Mouse (Mus musculus) inflammation-experienced regulatory T-cells, adult 6 months (primary cell): ENCODE data around the gene Mms19. TPM values are rescaled to one million over a fixed set of nuclear protein-coding genes. Genes with fewer than 3 reads are reported as not detected.

Experiments
- ATAC-seq: one replicate; pipeline ENCODE4 v1.8.0; 2017
- polyA plus RNA-seq, 3 experiments: library from polyadenylated mRNA; unstranded; fragments of 100-300 nt; shearing (Covaris generic); gene quantifications; one replicate each; pipeline ENCODE4 v1.2.1; 2017

Gene Mms19
- polyA plus RNA-seq, 3 experiments from 2014 or later = 58.6 to 97.5 (median 79.2) TPM

- no peak for ATAC-seq
Observed at GRCm38 (mm10) chr19:41898860-41899259, 82.1 kb downstream of the Mms19 start.

- peak; percentile 3 for ATAC-seq
Observed at GRCm38 (mm10) chr19:41896319-41896711, 84.6 kb downstream of the Mms19 start.

- peak; percentile 98 for ATAC-seq
Observed at GRCm38 (mm10) chr19:41895460-41896318, 85.3 kb downstream of the Mms19 start, which contains the start of gene Rrp12. TSS of gene Rrp12 (minus strand) at chr19:41896173.

- no peak for ATAC-seq
Observed at GRCm38 (mm10) chr19:41894959-41895358, 86.0 kb downstream of the Mms19 start.

Other genes starting within 250 kb of the Mms19 start
- not detected for gene Slit1, start 237.5 kb downstream of the Mms19 start, polyA plus RNA-seq
- gene Arhgap19, start 179.1 kb downstream of the Mms19 start, polyA plus RNA-seq = 10 to 100 TPM in 1 of 3 experiments, 1 to 10 TPM in 2; 2.7 to 21.2 (median 2.7) TPM
- 10 to 100 TPM in 2 of 3 experiments, 1 to 10 TPM in 1; 7.8 to 24.9 (median 21.2) TPM for gene Frat1, start 151.2 kb downstream of the Mms19 start, polyA plus RNA-seq
- gene Frat2, start 133.0 kb downstream of the Mms19 start, polyA plus RNA-seq = 1 to 10 TPM in 2 of 3 experiments, under 1 TPM in 1; 0.33 to 1.5 (median 1.3) TPM
- gene Rrp12, start 85.0 kb downstream of the Mms19 start, polyA plus RNA-seq = 1 to 10 TPM; 5.9 to 8.6 (median 7.5) TPM
- gene Pgam1, start 69.2 kb downstream of the Mms19 start, polyA plus RNA-seq = 10 to 100 TPM; 52.3 to 81.2 (median 59.2) TPM
- gene Exosc1, start 47.7 kb downstream of the Mms19 start, polyA plus RNA-seq = 10 to 100 TPM; 66.9 to 92.2 (median 92.1) TPM
- gene Zdhhc16, start 47.7 kb downstream of the Mms19 start, polyA plus RNA-seq = 10 to 100 TPM; 38.4 to 48.4 (median 43.2) TPM
- gene Ubtd1, start 606 bp upstream of the Mms19 start, polyA plus RNA-seq = 1 to 10 TPM; 1.1 to 4.7 (median 3.9) TPM
- not detected for gene Ankrd2, start 54.8 kb upstream of the Mms19 start, polyA plus RNA-seq
- gene Hoga1, start 64.5 kb upstream of the Mms19 start, polyA plus RNA-seq = not detected
- gene 4933411K16Rik, start 71.1 kb upstream of the Mms19 start, polyA plus RNA-seq = not detected
- gene Morn4, start 105.2 kb upstream of the Mms19 start, polyA plus RNA-seq = under 1 TPM; 0.55 to 0.75 (median 0.65) TPM
- gene Pi4k2a, start 109.3 kb upstream of the Mms19 start, polyA plus RNA-seq = 10 to 100 TPM in 2 of 3 experiments, 1 to 10 TPM in 1; 8.1 to 16.7 (median 11.9) TPM
- gene Avpi1, start 147.9 kb upstream of the Mms19 start, polyA plus RNA-seq = 10 to 100 TPM in 1 of 3 experiments, 1 to 10 TPM in 2; 6.1 to 12.0 (median 6.8) TPM
- 1 to 10 TPM; 2.9 to 8.7 (median 6.9) TPM for gene Marveld1, start 166.2 kb upstream of the Mms19 start, polyA plus RNA-seq
- gene Zfyve27, start 182.8 kb upstream of the Mms19 start, polyA plus RNA-seq = 10 to 100 TPM; 12.1 to 18.8 (median 17.9) TPM
- not detected for gene Sfrp5, start 221.1 kb upstream of the Mms19 start, polyA plus RNA-seq